Mouse (Mus musculus) liver, embryonic 15.5 days (tissue): ENCODE data around the gene Slc35c1. TPM values are rescaled to one million over a fixed set of nuclear protein-coding genes. Genes with fewer than 3 reads are reported as not detected.

Experiments
- ATAC-seq: fragments of 200-750 bp; cut with Nextera tagmentation; 2 replicates; pipeline ENCODE4 v1.8.0; 2017; ENCODE audit warnings: moderate number of reproducible peaks, mild to moderate bottlenecking, moderate library complexity; ENCODE audit not compliant: insufficient read depth
- H3K27ac ChIP-seq: fragments of 300-500 bp; sonication (generic); replicated peaks from 2 replicates; pipeline ENCODE4 v1.5.1; 2015; ENCODE audit warnings: mild to moderate bottlenecking, inconsistent platforms
- H3K27me3 ChIP-seq: fragments of 300-500 bp; sonication (generic); 2 replicates; pipeline ENCODE4 v1.6.1; 2015; ENCODE audit warnings: mild to moderate bottlenecking, inconsistent platforms
- H3K36me3 ChIP-seq: fragments of 300-500 bp; sonication (generic); replicated peaks from 2 replicates; pipeline ENCODE4 v1.6.1; 2015; ENCODE audit warnings: moderate library complexity, mild to moderate bottlenecking, inconsistent platforms
- H3K4me1 ChIP-seq: fragments of 300-500 bp; sonication (generic); replicated peaks from 2 replicates; pipeline ENCODE4 v1.6.1; 2015; ENCODE audit warnings: inconsistent platforms
- H3K4me2 ChIP-seq: fragments of 300-500 bp; sonication (generic); 2 replicates; pipeline ENCODE4 v1.6.1; 2015; ENCODE audit warnings: moderate library complexity, mild to moderate bottlenecking, inconsistent platforms
- H3K4me3 ChIP-seq: fragments of 300-500 bp; sonication (generic); replicated peaks from 2 replicates; pipeline ENCODE4 v1.5.1; 2015; ENCODE audit warnings: mild to moderate bottlenecking, inconsistent platforms
- H3K9ac ChIP-seq: fragments of 300-500 bp; sonication (generic); 2 replicates; pipeline ENCODE4 v1.6.1; 2015; ENCODE audit warnings: moderate library complexity, mild to moderate bottlenecking, inconsistent platforms
- H3K9me3 ChIP-seq: fragments of 300-500 bp; sonication (generic); replicated peaks from 2 replicates; pipeline ENCODE4 v1.6.1; 2016; ENCODE audit warnings: inconsistent platforms
- whole genome bisulfite sequencing: fragments of 180-500 bp; shearing (Covaris S2); methylation state at CpG from one replicate; pipeline ENCODE4 v1.1.7; 2015; ENCODE audit warnings: mixed read lengths; ENCODE audit not compliant: insufficient replicate concordance; 5-methylcytosine and 5-hydroxymethylcytosine counted together
- polyA plus RNA-seq: library from polyadenylated mRNA; unstranded; fragments of >200 nt; fragmentation: Nextera tagmentation; extraction: Ambion mirVana; gene quantifications from 2 replicates; pipeline ENCODE4 v1.2.1, GENCODE M21; 2015

Gene Slc35c1
- polyA plus RNA-seq, 1 experiment from 2014 or later: 11.0 TPM

GRCm38 (mm10) chr2:92434375-92434745 is 26.0 kb downstream of the Slc35c1 start:
- Histone ChIP-seq H3K9me3 (no peaks in the 10 kb centered on the region), H3K27ac (0 out of 2 replicates have a peak overlapping the region, but pooled peaks have one; percentile 31)
- 8% methylated on average over 12 of the region's 12 CpGs for WGBS

DNA sequence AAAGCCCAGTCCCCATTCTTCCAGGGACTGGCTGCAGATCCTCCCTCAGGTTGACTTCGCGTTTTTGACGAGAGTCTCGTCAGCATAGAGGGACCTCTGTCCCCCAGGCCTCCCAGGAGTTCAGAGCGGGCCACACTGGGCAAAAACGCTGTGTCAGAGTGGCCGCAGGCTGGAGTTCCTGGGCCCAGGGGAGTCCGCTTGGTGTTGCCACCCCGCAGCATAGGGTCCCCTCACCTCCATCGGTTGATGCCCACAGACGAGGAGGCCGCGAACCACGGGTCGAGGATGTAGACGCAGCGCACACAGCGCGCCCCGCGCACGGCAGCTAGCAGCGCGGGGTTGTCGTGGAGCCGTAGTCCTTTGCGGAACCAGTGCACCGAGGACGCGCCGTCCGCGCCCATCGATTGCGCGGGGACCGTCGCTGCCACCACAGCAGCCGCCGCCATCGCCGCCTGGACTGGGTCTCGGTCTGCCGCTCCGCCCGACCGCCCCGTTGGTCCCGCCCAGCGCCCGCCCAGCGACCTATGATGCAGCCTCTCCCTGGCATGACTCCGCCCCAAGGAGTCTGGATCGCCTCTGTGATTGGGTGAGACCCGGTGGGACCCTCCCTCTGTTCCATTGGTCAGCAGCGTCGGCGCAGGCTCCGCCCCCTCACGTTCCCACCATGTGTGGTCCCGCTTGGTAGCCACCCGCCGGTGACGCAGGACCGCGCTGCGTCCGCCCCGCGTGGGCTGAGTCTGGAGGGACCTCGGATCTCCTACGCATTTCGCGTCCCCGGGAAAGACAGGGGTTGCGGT is 26.6 kb downstream of the Slc35c1 start, which contains the start of gene Cry2:
Cry2 (minus strand) TSS at position 466 of the 797 bp plus-strand sequence.
- peaks cover 70% of the 10 kb centered on the region for H3K4me1 ChIP-seq
- no peaks in the 10 kb centered on the region for H3K36me3 ChIP-seq
- H3K27me3 ChIP-seq: no peaks in the 10 kb centered on the region
- H3K4me2 ChIP-seq: peak within 1 kb of the TSS; percentile 99
- peak within 1 kb of the TSS; percentile 82 for H3K4me3 ChIP-seq
- H3K27ac ChIP-seq: peak within 1 kb of the TSS; percentile 79
- under 1% methylated on average over 76 of the region's 76 CpGs for WGBS
- peak within 1 kb of the TSS; percentile 92 for H3K9ac ChIP-seq
- H3K9me3 ChIP-seq: no peaks in the 10 kb centered on the region
- peak; percentile 94 for ATAC-seq

More at GRCm38 (mm10) chr2:92434375-92434745, 26.0 kb downstream of the Slc35c1 start:
- peaks cover 64% of the 10 kb centered on the region for H3K4me1 ChIP-seq
- H3K36me3 ChIP-seq: no peaks in the 10 kb centered on the region
- H3K27me3 ChIP-seq: no peaks in the 10 kb centered on the region
- peak overlapping the region; percentile 99 for H3K4me2 ChIP-seq
- peak overlapping the region; percentile 49 for H3K9ac ChIP-seq
- no peak for ATAC-seq
- peak overlapping the region; percentile 82 for H3K4me3 ChIP-seq

GRCm38 (mm10) chr2:92432299-92433295 is 27.7 kb downstream of the Slc35c1 start:
- Histone ChIP-seq H3K36me3 (no peaks in the 10 kb centered on the region), H3K9ac (peak overlapping the region; percentile 92), H3K4me1 (peaks cover 78% of the 10 kb centered on the region), H3K27ac (peak overlapping the region; percentile 79), H3K4me2 (peak overlapping the region; percentile 99), H3K27me3 (no peaks in the 10 kb centered on the region), H3K4me3 (peak overlapping the region; percentile 82), H3K9me3 (no peaks in the 10 kb centered on the region)
- WGBS: 41% methylated on average over 17 of the region's 17 CpGs
- ATAC-seq: no peak

DNA sequence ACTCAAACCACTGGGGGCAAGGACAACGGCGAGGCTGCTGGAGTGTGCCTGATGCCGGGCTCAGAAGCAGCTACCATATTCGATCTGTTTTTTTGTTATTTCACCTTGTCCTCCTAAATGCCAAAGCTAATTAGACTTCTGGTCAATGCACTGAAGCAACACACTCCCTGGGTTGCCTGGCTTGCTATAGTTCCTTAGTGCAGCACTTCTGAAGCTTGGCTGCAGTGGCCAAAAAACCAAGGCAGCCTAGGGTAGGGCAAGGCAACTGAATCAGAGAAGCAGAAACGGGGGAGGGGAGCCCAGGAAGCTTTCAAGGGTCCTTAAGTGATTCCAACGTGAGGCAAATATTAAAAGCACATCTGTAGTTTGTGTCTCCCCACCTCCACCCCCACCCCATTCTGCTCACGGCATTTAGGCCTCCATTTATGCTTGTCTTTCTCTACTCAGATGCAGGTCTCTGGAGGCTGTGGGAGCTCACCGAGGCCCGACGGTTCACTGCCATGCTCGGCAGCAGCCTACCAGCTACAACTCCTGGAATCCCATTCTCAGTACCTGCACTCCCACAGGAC is 28.6 kb downstream of the Slc35c1 start:
- H3K27ac ChIP-seq: peak overlapping the region; percentile 79
- H3K9me3 ChIP-seq: no peaks in the 10 kb centered on the region
- H3K4me3 ChIP-seq: peak overlapping the region; percentile 82
- no peaks in the 10 kb centered on the region for H3K36me3 ChIP-seq
- WGBS: 46% methylated on average over 11 of the region's 11 CpGs
- peak overlapping the region; percentile 99 for H3K4me2 ChIP-seq
- H3K27me3 ChIP-seq: no peaks in the 10 kb centered on the region
- H3K9ac ChIP-seq: 0 out of 2 replicates have a peak overlapping the region, but pooled peaks have one; percentile 1
- no peak for ATAC-seq
- H3K4me1 ChIP-seq: peaks cover 75% of the 10 kb centered on the region

DNA sequence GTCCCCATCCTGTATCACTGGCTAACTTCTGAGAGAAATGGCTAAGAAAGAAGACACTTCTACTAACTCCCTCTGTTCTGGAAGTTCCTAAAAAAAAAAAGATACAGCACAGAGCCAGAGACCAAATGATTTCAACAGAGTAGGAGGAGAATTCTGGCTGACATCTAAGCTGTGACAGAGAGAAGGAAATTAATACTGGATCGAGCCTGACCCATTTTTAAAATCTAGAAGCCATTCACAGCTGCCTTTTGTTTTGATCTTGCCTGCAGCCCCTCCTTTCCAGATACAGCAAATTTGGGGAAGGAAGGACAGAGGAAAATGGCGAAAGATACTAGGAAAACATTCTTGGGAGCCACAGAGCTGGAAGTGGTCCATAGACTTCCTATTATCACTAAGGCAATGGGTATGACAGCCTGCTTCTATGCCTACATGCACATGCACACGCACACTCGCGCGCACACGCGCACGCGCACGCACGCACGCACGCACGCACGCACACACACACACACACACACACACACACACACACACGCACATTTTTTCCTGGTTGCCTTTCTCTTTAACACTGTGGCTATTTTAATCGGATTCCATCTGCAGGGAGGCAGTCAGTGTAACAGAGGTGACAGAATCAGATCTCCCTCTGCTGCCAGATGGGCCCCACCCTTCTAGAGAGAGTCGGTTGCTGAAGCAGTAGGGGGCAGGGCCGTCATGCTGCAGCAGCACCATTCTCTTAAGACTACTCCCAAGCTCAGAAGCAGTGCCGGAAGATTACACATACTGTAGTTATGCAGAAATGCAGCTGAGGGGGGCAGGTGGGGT is 29.4 kb downstream of the Slc35c1 start:
- Histone ChIP-seq H3K9me3 (no peaks in the 10 kb centered on the region), H3K36me3 (peaks cover 4% of the 10 kb centered on the region; the same call in 1 of the 2 replicates), H3K9ac (no peak overlapping the region), H3K4me3 (peak overlapping the region; percentile 82), H3K27me3 (no peaks in the 10 kb centered on the region), H3K4me2 (peak overlapping the region; percentile 99), H3K27ac (no peak overlapping the region), H3K4me1 (peaks cover 77% of the 10 kb centered on the region)
- ATAC-seq: no peak
- WGBS: 54% methylated on average over 21 of the region's 21 CpGs

GRCm38 (mm10) chr2:92430089-92430488 is 30.2 kb downstream of the Slc35c1 start:
- Histone ChIP-seq H3K9me3 (no peaks in the 10 kb centered on the region), H3K36me3 (peaks cover 9% of the 10 kb centered on the region; the same call in 1 of the 2 replicates), H3K4me2 (no peak overlapping the region), H3K27ac (no peak overlapping the region), H3K4me3 (no peak overlapping the region), H3K4me1 (peaks cover 77% of the 10 kb centered on the region), H3K9ac (no peak overlapping the region), H3K27me3 (no peaks in the 10 kb centered on the region)
- WGBS: 48% methylated on average over 2 of the region's 2 CpGs
- ATAC-seq: no peak

DNA sequence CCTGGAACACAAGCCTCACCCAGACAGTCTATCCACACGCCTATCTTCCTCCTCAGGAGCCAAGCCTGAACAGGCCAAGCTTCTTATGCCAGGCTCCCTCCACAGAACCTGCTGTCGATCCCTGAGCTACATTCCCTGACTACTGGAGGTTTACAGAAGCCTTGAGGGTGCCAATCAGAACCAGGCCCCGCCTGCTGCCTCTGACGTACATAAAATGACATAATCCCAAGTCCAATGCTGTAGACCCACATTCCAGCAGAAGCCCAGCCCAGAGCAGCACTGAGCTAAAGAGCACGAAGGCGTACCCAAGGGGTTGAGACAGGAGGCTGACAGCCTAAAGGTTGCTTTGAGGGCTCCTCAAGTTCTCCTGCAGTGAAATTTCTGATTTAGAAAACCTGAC is 32.5 kb downstream of the Slc35c1 start:
- 61% methylated on average over 6 of the region's 6 CpGs for WGBS
- no peaks in the 10 kb centered on the region for H3K9me3 ChIP-seq
- peaks cover 28% of the 10 kb centered on the region for H3K36me3 ChIP-seq
- H3K27me3 ChIP-seq: no peaks in the 10 kb centered on the region
- peaks cover 64% of the 10 kb centered on the region for H3K4me1 ChIP-seq
- H3K4me3 ChIP-seq: no peak overlapping the region
- H3K27ac ChIP-seq: peak overlapping the region; percentile 9; the same call in 1 of the 2 replicates
- peak; percentile 14; the same call in 1 of the 2 replicates for ATAC-seq
- no peak overlapping the region for H3K4me2 ChIP-seq
- no peak overlapping the region for H3K9ac ChIP-seq

DNA sequence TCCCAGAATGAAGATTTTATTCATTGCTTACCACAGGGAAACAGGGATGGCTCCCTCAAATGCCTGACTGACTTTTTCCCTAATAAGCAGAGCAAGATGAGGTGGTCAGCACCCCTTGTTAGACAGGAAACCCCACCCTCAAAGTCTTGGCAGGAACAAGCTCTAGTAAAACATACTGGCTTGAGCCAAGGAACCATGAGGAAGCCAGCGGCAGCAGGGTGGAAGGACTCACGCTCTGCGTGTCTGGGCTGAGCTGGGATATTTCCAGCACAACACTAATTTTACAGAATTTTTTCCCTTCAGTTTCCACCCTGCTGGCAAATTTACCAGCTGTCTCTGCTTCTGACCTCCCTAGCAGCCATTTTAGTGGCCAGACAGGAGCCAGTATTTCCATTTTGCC is 33.9 kb downstream of the Slc35c1 start:
- H3K9ac ChIP-seq: no peak overlapping the region
- H3K36me3 ChIP-seq: peaks cover 42% of the 10 kb centered on the region
- H3K4me2 ChIP-seq: no peak overlapping the region
- 77% methylated on average over 3 of the region's 3 CpGs for WGBS
- ATAC-seq: no peak
- no peak overlapping the region for H3K27ac ChIP-seq
- no peaks in the 10 kb centered on the region for H3K27me3 ChIP-seq
- no peaks in the 10 kb centered on the region for H3K9me3 ChIP-seq
- H3K4me3 ChIP-seq: no peak overlapping the region
- H3K4me1 ChIP-seq: peaks cover 53% of the 10 kb centered on the region

DNA sequence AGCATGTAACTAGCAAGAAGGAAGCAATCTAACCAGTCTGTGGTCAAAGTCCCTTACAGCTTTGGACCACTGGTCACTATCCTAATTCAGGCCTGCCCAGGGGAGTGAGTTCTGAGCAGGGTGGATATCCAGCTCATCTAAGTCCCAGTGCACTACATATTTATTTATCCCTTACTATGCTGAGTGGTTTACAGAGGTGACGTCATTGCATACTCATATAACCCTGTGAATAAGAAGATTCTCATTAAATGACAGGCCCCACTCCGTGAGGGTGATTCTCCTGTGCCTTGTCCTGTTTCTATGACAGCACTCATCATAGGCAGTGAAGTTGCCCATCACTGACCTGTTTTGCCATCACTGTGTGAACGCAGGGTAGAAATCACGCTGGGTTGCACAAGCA is 35.0 kb downstream of the Slc35c1 start:
- Histone ChIP-seq H3K9ac (no peak overlapping the region), H3K9me3 (no peaks in the 10 kb centered on the region), H3K36me3 (peaks cover 53% of the 10 kb centered on the region), H3K4me1 (peaks cover 43% of the 10 kb centered on the region), H3K4me2 (no peak overlapping the region), H3K27me3 (no peaks in the 10 kb centered on the region), H3K4me3 (no peak overlapping the region), H3K27ac (no peak overlapping the region)
- WGBS: 82% methylated on average over 4 of the region's 4 CpGs
- no peak for ATAC-seq
